Mouse (Mus musculus) lung, postnatal 4 days (tissue): ENCODE results near the gene Gm49383.
"Not testable (repeated sequence)": the region's sequence is repeated elsewhere in the genome, so short reads cannot be mapped to it uniquely, and the experiment has no call there.

ENCODE experiments used
- DNase-seq, 2 experiments: peaks; one replicate each; pipeline ENCODE4 v3.0.0; 2021

Gene Gm49383

GRCm38 (mm10) chr12:69163586-69163985 is 33.3 kb downstream of the Gm49383 start:
- not testable (repeated sequence) for DNase-seq

- not testable (repeated sequence) for DNase-seq
Observed at GRCm38 (mm10) chr12:69160677-69161076, 36.2 kb downstream of the Gm49383 start.

GRCm38 (mm10) chr12:69159578-69159940 is 37.3 kb downstream of the Gm49383 start:
- DNase-seq, result no peak

GRCm38 (mm10) chr12:69158765-69159577 is 37.9 kb downstream of the Gm49383 start, which contains the start of gene Rps29:
TSS of gene Rps29 (minus strand) at chr12:69159186.
- DNase-seq, result peak; percentile 97 to 99

- no peak for DNase-seq
Observed at GRCm38 (mm10) chr12:69158366-69158764, 38.5 kb downstream of the Gm49383 start.

- DNase-seq, result no peak
Observed at GRCm38 (mm10) chr12:69157107-69157506, 39.8 kb downstream of the Gm49383 start.

GRCm38 (mm10) chr12:69156436-69156835 is 40.5 kb downstream of the Gm49383 start:
- DNase-seq, result no peak

GRCm38 (mm10) chr12:69155923-69156322 is 41.0 kb downstream of the Gm49383 start:
- DNase-seq, result no peak

- DNase-seq, result no peak
Observed at GRCm38 (mm10) chr12:69150049-69150448, 46.9 kb downstream of the Gm49383 start.

GRCm38 (mm10) chr12:69147166-69147735 is 49.7 kb downstream of the Gm49383 start:
- no peak for DNase-seq

GRCm38 (mm10) chr12:69143460-69143859 is 53.4 kb downstream of the Gm49383 start:
- DNase-seq, result no peak

- DNase-seq, result no peak
Observed at GRCm38 (mm10) chr12:69139841-69140240, 57.1 kb downstream of the Gm49383 start.

- no peak for DNase-seq
Observed at GRCm38 (mm10) chr12:69139201-69139600, 57.7 kb downstream of the Gm49383 start.
